Mouse (Mus musculus) embryonic stem cell, embryonic (primary cell): Measurements from ENCODE around the gene Galnt14.

ENCODE experiments used
- CTCF ChIA-PET, 4 experiments: fragments of 300-600 bp in 2 of 4; fragments of 350-600 bp in 2 of 4; sonication (Branson Sonifier 250); formaldehyde crosslinking; loops; one replicate each; lab custom pipeline; 2022; ENCODE audit warnings: inconsistent platforms in 2 of 4; lab: Charles Lee
- POLR2A ChIA-PET, 4 experiments: fragments of 300-600 bp in 2 of 4; fragments of 350-600 bp in 2 of 4; sonication (Branson Sonifier 250); formaldehyde crosslinking; loops; one replicate each; lab custom pipeline; 2022; ENCODE audit warnings: antibody characterized with exemption in 4 of 4, inconsistent platforms in 1 of 4; lab: Charles Lee

Galnt14 gene

GRCm38 (mm10) chr17:73686292-73686691 lies 24.0 kb downstream of the Galnt14 start:
- POLR2A ChIA-PET: interaction anchor here in 1 of 4 experiments (0.7 kb wide), 1 partner anchor 208 kb away, joined by 7 read pairs; no protein-coding TSS in a partner anchor
- CTCF ChIA-PET: no interaction called here

DNA sequence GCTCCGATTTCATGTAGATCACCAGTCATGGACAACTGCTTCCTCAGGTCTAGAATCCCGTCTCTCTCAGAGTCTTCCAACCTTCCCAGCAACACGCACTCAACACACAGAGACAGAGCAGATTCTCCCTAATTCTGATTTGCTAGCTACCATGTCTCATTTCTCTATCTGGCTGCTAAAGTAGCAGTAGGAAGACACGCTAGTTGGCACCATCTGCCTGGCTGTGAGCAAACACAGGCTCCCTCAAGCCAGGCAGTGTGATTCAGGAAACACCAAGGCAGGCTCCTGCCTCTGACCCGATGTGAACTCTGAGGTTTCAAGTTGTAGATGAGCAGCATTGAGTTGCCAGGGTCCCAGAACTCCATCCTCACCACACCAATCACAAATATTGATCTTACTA lies 25.5 kb downstream of the Galnt14 start:
- CTCF ChIA-PET: no interaction called here
- POLR2A ChIA-PET: no interaction called here

DNA sequence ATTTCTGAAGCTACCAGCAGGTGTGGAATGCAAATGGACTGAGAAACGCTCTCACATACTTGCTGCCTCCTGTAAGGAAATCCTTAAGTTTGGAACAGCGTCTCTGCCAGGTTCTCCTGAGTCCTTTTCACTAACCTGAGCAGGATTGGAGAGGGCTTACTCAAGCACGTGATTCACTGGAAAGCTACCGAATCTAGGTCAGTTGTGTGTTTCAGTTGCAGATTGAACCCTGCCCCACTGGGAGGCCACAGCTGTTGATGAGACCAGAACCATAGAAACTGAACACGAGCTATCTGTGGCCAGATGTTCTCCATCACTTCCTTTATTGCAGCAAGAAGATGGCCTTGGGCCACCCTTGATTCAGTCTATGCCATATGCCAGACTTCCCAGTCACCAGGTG lies 38.3 kb downstream of the Galnt14 start:
- POLR2A ChIA-PET: no interaction called here
- CTCF ChIA-PET: no interaction called here

DNA sequence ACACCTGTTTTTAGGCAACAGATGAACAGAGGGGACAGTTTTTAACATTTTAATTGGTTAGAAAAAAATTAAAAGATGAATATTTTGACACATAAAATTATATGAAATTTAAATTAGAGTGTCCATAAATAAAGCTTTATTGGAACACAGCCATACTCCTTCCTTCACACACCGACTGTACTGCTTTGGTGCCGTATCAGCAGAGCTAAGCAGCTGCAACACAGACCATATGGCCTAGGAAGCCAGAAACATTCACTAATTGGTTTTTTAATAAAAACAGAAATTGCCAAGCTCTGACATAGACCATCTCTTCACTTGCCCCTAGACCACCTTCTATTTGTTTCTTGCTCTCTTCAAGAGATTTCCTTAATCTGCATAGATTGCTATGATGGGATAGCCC lies 40.2 kb downstream of the Galnt14 start:
- ChIA-PET CTCF (no interaction called here), POLR2A (no interaction called here)

DNA sequence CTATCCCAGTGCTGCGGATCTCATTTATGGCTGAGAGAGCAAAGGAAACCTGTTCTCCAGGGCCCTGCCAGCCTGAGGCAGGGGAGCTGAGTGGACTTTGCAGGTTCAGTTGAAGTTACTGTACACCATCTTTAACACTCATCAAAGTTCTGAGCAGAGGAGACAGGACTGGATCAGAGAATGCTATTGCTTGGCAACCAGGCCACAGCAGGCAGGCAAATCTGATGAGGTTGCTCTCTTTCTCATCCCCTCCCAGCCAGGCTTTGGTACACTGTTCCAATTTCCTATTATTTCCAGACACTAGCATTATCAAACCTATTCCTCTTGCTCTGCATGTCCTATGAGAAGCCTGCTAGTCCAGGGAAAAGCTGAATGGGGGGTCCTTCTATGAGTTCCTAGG lies 41.3 kb downstream of the Galnt14 start:
- CTCF ChIA-PET: no interaction called here

GRCm38 (mm10) chr17:73663237-73663636 lies 47.0 kb downstream of the Galnt14 start:
- CTCF ChIA-PET: no interaction called here
- POLR2A ChIA-PET: no interaction called here

More for the DNA sequence above, 41.3 kb downstream of the Galnt14 start:
- POLR2A ChIA-PET: no interaction called here

DNA sequence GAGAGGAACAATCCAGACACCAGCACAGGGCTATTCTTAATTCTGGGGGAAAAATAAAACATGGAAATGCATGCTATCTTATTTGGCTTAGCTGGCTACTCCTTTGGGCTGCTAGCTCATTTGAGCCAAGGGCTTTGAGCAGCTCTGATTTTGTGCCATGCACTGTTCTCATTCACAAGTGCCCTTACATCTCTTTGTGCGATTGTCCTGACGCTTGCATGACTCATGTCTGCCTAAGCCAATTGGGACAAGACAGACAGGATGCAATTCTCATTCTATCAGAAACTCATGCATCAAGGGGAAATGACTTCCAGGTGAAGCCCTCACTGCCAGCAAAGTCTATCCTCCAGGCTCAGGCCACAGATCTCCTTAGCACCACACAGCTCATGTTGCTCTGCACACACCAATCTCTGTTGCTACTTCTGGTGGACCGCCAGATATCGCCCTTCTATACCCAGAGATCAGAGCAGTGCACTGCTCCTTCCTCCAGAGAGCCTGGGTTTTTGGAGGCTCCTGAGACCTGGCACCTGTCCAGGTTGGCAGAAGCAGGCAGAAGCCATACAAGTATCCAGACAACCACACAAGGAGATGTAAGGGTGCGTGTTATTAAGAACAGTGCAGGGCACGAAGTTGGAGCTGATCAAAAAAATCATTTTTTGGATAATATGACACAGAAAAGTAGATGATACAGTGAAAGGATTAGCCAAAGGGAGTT lies 51.4 kb downstream of the Galnt14 start:
- CTCF ChIA-PET: no interaction called here

GRCm38 (mm10) chr17:73656373-73656772 lies 53.9 kb downstream of the Galnt14 start:
- CTCF ChIA-PET: no interaction called here
- POLR2A ChIA-PET: no interaction called here

More for the DNA sequence above, 51.4 kb downstream of the Galnt14 start:
- POLR2A ChIA-PET: no interaction called here

- POLR2A ChIA-PET: no interaction called here
- CTCF ChIA-PET: no interaction called here
These were observed 56.0 kb downstream of the Galnt14 start for GRCm38 (mm10) chr17:73654261-73654660.

DNA sequence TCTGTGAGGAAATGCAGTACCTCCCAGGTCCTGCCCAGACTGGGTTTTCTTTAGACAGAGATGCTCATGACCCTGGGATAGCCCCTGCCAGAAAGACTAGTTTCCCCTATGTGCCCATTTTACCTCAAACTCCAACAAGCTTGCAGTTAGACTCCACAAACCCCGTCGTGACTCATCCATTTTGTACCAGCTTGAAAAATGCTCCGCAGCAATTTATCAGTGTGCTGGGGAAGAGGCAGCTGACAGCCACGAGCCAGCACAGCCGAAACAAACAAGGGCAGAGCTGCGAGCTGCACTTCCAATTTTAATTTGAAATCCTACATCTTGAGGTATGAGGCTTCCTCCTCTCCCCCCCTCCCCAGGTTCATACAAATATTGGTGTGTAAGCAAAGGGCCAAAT lies 60.9 kb downstream of the Galnt14 start:
- CTCF ChIA-PET: no interaction called here
- POLR2A ChIA-PET: no interaction called here

- ChIA-PET POLR2A (no interaction called here), CTCF (interaction anchor here in 1 of 4 experiments (0.6 kb wide), 1 partner anchor 69 kb away, joined by 3 read pairs; no protein-coding TSS in a partner anchor)
These were observed 68.6 kb downstream of the Galnt14 start for GRCm38 (mm10) chr17:73641676-73642075.

- POLR2A ChIA-PET: no interaction called here
- CTCF ChIA-PET: interaction anchor here in 1 of 4 experiments (0.6 kb wide), 2 partner anchors 67 to 156 kb away, joined by 3 read pairs; no protein-coding TSS in a partner anchor
These were observed 70.2 kb downstream of the Galnt14 start for GRCm38 (mm10) chr17:73640117-73640480.

DNA sequence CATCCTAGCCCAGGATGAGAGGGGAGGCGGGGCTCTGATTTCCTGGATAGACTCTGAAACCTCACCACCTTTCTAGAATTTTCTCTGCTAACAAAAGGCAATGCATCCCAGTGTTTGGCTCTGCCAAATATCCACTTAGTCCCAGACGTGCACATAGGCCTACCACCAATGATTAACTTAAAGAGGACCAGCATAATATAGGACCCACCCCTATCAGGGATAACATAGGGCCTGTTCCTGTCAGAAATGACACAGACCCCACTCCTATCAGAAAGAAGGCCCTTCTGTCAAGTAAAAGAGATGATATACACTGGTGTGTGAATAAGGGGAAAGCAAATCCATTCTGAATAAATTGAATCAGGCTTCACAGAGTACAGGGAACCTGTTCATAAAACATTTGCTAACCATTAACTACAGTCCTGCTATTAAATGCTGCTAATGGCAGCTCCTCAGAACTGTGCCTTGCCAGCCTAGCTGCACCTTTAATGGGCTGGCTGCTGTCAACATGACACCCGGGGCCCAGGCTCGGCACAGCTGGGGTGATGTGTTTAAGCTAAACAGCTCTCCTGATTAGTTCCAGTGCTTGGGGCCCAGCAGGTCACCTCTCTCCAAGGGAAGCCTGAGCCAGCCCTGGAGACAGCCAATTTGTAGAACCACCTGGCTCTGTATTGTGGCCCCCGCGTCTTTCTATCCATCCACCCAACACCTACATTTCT lies 70.7 kb downstream of the Galnt14 start:
- ChIA-PET CTCF (interaction anchor here in 1 of 4 experiments (0.6 kb wide), 2 partner anchors 67 to 157 kb away, joined by 3 read pairs; no protein-coding TSS in a partner anchor), POLR2A (no interaction called here)

- ChIA-PET POLR2A (no interaction called here), CTCF (interaction anchor here in 1 of 4 experiments (0.6 kb wide), 1 partner anchor 916 kb away, joined by 3 read pairs; no protein-coding TSS in a partner anchor)
These were observed 73.3 kb downstream of the Galnt14 start for GRCm38 (mm10) chr17:73636988-73637387.

- CTCF ChIA-PET: no interaction called here
- POLR2A ChIA-PET: no interaction called here
These were observed 75.4 kb downstream of the Galnt14 start for GRCm38 (mm10) chr17:73634896-73635295.

DNA sequence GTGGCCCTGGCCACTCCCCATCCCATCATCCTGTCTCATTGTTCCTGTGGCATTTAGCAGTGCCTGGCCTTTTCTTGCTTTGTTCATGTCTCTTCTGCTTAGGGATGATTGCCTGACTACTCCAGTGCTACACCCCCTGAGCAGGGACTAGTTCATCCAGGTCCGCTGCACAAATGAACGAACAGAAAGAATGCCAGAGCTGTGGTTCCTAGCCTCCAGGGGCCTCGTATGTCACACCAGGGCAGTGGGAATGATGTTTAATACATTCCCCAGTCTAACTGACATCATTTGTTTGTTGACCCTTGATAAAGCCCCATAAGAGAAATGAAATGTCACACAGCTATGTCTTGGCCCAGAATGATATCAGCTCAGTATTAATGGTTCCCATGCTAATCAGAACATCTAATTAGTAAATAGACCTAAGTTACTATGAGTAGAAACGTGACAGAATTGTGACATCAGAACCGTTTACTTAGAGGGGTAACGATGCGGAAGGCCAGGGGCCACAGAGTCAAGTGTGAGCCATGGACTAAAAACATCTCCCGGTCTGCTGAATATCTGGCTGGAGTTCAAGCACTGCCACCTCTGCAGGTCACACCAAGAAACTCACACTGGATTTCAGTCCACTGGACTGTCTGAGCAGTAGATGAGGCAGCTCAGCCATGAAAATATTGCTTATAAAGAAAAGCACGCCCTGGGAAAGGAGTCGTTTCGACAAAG lies 76.1 kb downstream of the Galnt14 start:
- ChIA-PET POLR2A (no interaction called here), CTCF (no interaction called here)

- CTCF ChIA-PET: no interaction called here
- POLR2A ChIA-PET: interaction anchor here in 1 of 4 experiments (0.5 kb wide), 1 partner anchor 12 kb away, joined by 4 read pairs; no protein-coding TSS in a partner anchor
These were observed 81.9 kb downstream of the Galnt14 start for GRCm38 (mm10) chr17:73628263-73628914.

DNA sequence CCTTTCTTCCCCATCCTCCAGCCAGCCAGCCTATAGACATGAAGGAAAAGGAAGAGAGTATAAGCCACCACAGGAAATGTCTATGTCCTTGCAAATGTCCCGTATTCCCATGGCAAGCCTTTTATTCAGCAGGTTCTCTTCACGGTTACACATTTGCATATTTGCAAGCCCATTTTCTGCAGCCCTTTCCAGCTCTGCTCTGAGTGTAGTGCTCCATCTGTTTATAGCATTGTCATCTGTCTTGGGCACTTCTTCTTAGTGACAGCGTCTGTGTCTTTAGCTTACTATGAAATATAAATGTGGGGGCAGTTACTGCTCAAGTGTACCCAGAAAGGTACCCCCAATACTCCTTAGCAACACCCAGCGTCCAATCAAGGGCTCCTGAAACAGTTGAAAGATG lies 83.3 kb downstream of the Galnt14 start:
- ChIA-PET CTCF (interaction anchor here in 1 of 4 experiments (0.6 kb wide), 1 partner anchor 1313 kb away, joined by 5 read pairs; no protein-coding TSS in a partner anchor), POLR2A (interaction anchor here in 1 of 4 experiments (0.6 kb wide), 1 partner anchor 43 kb away, joined by 3 read pairs; no protein-coding TSS in a partner anchor)

GRCm38 (mm10) chr17:73620049-73620448 lies 90.2 kb downstream of the Galnt14 start:
- ChIA-PET POLR2A (no interaction called here), CTCF (no interaction called here)
